Mouse (Mus musculus) embryonic facial prominence, embryonic 10.5 days (tissue): ENCODE data around the gene Plcg2. TPM values are rescaled to one million over a fixed set of nuclear protein-coding genes. Genes with fewer than 3 reads are reported as not detected.

Source experiments
- microRNA-seq: library from miRNA; unstranded; fragments of <30 nt; microRNA quantifications from one replicate; pipeline ENCODE4, GENCODE M21; 2017
- polyA plus RNA-seq: library from polyadenylated mRNA; unstranded; fragments of >200 nt; fragmentation: Nextera tagmentation; extraction: Ambion mirVana; gene quantifications from 2 replicates; pipeline ENCODE4 v1.2.1, GENCODE M21; 2016

Plcg2 gene
- polyA plus RNA-seq, 1 experiment from 2014 or later = 5.8 TPM

Small RNAs within 50 kb of the gene (microRNA-seq; reads per million reads assigned to microRNA genes)
- gene Gm27361 = not detected
- gene Mir7077 = not detected
- gene Mir7078 = not detected

Other genes with a start within 250 kb of the Plcg2 start
- gene Cmip, start 241.2 kb upstream of the Plcg2 start, polyA plus RNA-seq = 9.2 and 9.8 TPM in 2 replicates
- gene Sdr42e1, start 175.4 kb downstream of the Plcg2 start, polyA plus RNA-seq = 0.62 and 1.0 TPM in 2 replicates
- gene Hsd17b2, start 203.6 kb downstream of the Plcg2 start, polyA plus RNA-seq = not detected in 2 replicates